Mouse (Mus musculus) spleen, postnatal 14 days (tissue): ENCODE results near the gene Macf1.
A peak's percentile ranks its signal among the peaks of the same experiment; 100 is the strongest.
"Not testable (repeated sequence)": the region's sequence is repeated elsewhere in the genome, so short reads cannot be mapped to it uniquely, and the experiment has no call there.

Experiments used
- DNase-seq, 2 experiments: peaks; one replicate each; pipeline ENCODE4 v3.0.0; 2021 to 2022; ENCODE audit warnings: low spot score in 2 of 2

The Macf1 gene

GRCm38 (mm10) chr4:123543691-123544090 is 140.5 kb downstream of the Macf1 start:
- no peak for DNase-seq

- peak in 1 of 2 experiments; percentile 56 for DNase-seq
Measured at GRCm38 (mm10) chr4:123535271-123535670, 148.9 kb downstream of the Macf1 start.

- no peak for DNase-seq
Measured at GRCm38 (mm10) chr4:123532001-123532400, 152.2 kb downstream of the Macf1 start.

- no peak for DNase-seq
Measured at GRCm38 (mm10) chr4:123530976-123531375, 153.2 kb downstream of the Macf1 start.

- peak in 1 of 2 experiments; percentile 10 for DNase-seq
Measured at GRCm38 (mm10) chr4:123529230-123529629, 154.9 kb downstream of the Macf1 start.

DNA sequence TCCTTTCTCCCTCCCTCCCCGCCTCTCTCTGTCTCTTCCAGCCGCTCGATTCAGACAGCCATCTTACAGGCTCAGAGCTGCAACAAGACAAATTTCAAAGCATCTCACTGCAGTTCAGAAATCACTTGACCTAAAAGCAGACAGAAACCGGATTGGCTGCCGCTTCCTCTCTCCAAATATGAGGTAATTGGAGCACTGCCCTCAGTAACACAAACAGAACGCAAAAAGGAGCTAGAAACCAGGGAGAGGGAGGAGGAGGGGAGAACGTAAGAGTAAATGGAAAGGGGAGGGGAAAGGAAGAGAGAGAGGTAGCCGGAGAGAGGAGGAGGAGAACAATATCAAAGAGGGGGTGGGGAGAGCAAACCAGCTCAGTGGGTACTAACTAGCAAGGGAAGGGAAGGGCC is 156.6 kb downstream of the Macf1 start:
- DNase-seq, result no peak

- DNase-seq, result no peak
Measured at GRCm38 (mm10) chr4:123526779-123527280, 157.3 kb downstream of the Macf1 start.

- DNase-seq, result no peak
Measured at GRCm38 (mm10) chr4:123524746-123525145, 159.4 kb downstream of the Macf1 start.

GRCm38 (mm10) chr4:123520123-123520522 is 164.0 kb downstream of the Macf1 start:
- not testable (repeated sequence) for DNase-seq

GRCm38 (mm10) chr4:123515673-123516072 is 168.5 kb downstream of the Macf1 start:
- no peak for DNase-seq

GRCm38 (mm10) chr4:123510201-123510600 is 174.0 kb downstream of the Macf1 start:
- no peak for DNase-seq

GRCm38 (mm10) chr4:123489086-123489485 is 195.1 kb downstream of the Macf1 start:
- DNase-seq, result no peak

DNA sequence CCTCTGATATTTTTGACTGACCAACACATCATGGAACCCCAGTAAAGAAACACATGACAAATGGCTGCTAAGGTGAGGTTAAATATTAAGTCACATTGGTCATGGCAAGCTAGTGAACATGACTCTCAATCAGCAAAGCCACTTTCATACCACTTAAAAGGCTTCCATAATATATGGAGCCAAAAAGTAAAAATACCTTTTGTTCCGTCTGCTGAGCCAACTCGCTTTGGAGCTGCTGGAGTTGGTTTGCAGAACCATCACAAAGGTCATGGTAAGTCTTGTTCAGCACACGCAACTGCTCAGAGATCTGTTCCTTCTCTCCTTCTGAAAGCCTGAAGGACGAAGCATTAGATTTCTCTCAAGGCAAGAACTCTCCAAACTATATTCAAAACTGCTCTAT is 204.2 kb downstream of the Macf1 start:
- DNase-seq, result no peak

DNA sequence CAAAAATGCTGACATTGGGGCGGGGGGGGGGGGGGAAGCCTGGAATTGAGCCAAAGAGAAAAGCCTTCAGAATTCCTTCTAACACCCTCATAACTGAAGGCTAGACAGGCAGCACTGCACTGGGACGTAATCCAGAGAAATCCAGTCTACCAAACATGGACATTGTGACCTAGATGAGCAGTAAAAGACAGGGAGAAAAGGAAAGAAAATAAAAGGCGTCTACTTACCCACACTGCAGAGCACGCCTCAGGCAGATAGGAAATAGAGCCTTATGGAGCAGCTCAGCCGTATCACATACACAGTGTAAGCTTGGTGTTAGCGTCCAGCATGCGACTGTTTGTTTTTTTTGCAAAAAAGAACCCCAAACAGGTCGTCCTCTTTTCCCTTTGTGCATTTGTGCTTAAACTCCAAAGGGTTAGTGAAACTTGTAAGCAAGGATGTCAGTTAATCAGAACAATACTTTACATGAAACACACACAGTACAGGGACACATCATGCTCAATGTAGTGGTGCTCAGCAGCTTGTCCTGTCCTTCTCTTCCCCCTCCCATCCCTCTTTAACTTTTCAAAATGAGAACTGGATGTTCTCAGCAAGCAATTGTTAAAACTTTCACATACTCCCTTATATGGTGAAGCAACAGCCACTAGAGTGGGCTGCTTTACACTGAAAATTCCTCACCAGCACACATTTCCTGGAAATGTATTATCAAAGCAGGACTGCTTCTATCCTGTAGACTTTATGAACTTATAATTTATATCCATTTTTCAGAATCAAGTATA is 205.3 kb downstream of the Macf1 start:
- DNase-seq, result no peak

- DNase-seq, result no peak
Measured at GRCm38 (mm10) chr4:123465799-123466198, 218.4 kb downstream of the Macf1 start.

GRCm38 (mm10) chr4:123460595-123461272 is 223.4 kb downstream of the Macf1 start:
- DNase-seq, result no peak

DNA sequence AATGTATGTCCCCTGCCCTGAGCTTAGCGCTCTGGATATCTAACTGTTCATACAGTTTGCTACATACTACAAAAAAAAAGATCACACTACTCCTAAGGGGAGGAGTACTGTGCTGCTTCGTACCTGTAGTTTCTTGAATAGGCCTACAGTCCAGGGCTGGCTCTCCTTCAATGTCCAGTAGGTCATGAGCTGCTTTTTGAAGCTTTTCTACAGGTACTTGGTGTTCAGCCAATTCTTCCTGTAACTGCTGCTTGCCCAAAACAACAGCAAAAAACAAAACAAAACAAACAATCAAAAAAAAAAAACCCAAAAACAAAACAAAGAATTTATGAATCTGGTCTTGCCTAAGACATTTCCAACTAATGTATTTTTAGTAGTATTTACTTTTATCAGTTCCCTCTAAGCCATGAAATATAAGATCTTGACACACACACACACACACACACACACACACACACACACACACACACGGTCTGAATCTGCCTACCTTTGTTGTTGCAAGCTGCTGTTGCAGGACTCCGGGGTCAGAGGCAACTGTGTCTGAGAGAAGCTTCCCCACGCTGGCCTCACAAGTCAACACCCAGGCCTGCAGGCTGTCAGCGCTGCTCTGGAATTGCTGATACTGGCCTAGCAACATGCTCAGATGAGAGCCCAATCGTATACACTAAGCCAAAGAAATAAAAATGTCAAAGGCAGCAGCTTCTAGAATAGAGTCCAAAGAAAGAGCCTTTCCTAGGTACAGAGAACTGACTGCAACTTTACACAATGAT is 229.1 kb downstream of the Macf1 start:
- no peak for DNase-seq

DNA sequence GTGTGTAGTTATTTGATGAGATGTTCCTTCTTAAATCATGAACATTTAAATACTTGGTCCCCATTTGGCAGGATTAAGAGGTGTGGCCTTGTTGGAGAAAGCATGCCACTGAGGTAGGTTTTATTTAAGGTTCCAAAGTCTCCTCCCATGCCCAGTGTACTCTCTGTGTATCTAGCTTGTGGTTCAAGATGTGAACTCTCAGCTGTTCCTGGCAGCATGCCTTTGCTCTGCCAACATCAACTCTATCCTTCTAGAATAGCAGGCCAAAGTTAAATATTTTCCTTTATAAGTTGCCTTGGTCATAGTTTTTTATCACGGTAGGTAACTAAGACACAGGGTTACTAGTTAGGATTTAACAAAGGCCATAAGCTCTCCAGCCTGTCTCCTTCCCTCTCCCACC is 230.4 kb downstream of the Macf1 start:
- no peak for DNase-seq

- no peak for DNase-seq
Measured at GRCm38 (mm10) chr4:123451991-123452390, 232.2 kb downstream of the Macf1 start.

DNA sequence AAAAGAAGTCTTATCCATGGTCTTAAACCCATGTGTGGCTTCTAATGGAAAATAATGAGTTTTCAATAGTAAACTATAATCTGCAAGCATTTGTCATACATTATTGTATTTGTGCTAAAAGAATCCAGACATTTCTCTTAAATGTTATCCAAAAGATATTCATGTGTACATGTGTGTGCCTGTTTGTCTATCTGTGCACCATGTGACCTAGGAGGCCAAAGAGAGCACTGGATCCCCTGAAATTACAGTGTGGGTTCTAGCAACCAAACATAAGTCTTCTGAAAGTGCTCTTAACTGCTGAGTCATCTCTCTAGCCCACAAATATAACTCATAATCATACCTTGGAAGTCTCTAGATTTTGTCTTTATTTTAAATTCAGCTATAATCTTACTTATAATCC is 234.9 kb downstream of the Macf1 start:
- DNase-seq, result no peak

GRCm38 (mm10) chr4:123448015-123448414 is 236.1 kb downstream of the Macf1 start:
- DNase-seq, result no peak

GRCm38 (mm10) chr4:123447251-123447650 is 236.9 kb downstream of the Macf1 start:
- DNase-seq, result no peak
